Mouse (Mus musculus) adrenal gland, postnatal 14 days (tissue): ENCODE results near the gene Cdcp2. TPM values are rescaled to one million over a fixed set of nuclear protein-coding genes. Genes with fewer than 3 reads are reported as not detected.

ENCODE experiments used
- DNase-seq: peaks from one replicate; pipeline ENCODE4 v3.0.0; 2021; ENCODE audit warnings: mixed read lengths
- total RNA-seq: library from RNA; stranded (reverse); gene quantifications from 2 replicates; pipeline ENCODE4 v1.2.3, GENCODE M21; 2021

The Cdcp2 gene
- total RNA-seq, 1 experiment from 2014 or later, result not detected

DNA sequence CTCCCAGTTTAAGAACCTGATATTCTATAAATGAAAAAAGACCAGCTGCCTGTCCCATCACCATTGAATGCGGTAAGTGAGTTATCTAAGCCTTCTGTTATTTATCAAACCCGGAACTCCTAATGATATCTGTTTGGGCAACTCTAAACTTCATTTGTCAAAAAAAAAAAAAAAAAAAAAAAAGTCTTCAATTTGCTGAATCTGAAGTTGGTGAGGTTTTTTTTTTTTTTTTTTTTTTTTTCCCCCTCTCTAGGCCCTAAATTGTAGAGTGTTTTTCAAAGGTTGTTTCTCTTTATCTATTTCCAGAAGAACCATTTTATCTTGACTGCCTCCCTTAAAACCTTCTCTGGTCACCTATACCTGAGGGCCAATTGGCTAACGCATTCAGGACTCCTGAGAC, 38.2 kb downstream of the Cdcp2 start:
- DNase-seq, result no peak

DNA sequence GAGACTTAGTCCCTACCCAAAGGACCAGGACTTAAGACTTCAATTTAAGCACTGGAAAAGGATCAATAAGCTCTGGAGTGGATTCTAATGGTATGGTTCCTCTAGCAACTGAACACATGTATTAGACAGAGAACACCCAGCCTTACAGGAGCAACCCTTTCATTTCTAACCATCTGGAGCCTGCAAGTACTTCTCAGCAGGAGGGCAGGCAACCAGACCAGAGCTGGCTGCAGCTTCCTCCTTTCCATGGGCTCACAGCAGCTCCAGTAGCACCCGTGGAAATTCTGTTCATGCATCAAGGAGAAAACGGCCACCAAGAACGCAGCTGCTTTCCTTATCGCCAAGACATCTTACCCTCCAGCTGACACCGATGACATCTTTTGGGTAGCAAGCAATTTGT, 39.0 kb downstream of the Cdcp2 start:
- DNase-seq, result no peak

DNA sequence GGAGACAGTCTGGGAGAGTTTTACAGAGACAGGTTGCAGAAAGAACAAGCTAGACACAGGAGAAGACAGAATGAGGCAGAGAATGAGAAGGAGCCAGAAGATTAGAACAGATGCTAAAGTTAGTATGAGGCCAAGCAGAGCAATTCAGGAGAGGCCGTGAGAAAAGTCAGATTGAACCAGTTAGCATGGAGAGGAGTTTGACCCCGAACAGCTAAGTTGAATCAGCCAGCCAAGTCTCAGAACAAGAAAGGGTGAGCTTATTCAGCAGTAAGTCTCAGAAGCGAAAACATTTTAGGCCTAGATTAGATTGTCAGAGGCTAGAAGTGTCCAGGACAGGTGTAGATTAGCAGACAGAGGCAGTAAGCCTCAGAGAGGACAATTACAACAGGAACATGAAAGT, 39.8 kb downstream of the Cdcp2 start:
- DNase-seq, result no peak

DNA sequence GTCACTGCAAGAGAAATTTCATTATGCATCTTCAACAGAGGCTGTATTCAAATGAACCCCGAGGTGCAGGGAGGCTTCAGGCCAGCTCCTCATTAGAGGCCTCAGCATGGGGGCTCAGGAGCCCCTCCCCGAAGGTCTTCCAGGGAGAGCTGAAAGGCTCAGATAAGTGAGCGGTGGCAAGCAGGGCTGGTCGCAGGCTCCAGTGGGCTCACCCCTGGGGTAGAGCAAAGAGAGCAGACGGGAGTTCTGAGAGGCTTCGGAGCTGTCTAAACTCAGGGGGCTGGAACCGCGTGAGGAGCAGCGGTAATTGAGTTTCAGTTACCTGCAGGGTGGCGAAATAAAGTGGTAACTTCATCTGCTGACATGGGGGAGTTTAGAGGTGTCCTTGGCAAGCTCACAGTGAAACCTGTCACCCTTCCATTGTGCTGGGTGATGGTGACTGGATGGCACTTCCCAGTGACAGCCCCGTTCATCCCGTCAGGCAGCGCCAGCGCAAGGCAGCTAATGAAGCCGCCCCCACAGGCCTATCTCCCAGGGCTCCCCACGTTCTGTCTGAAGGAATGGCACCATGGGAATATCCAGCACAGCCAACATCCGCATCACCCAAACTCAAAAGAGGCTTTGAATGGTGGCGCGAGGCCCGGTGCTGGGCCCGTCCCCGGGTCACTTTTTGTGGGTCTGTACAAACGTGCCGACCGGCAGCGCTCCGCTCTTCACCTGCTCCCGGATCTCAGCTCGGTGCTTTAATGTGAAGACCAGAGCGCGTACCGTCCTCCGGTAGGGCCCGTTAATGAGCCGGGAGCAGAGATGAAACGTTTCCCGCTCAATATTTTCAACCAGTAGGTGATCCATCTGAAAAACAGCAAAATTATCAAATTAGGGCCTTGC, 42.5 kb downstream of the Cdcp2 start:
- DNase-seq, result no peak

DNA sequence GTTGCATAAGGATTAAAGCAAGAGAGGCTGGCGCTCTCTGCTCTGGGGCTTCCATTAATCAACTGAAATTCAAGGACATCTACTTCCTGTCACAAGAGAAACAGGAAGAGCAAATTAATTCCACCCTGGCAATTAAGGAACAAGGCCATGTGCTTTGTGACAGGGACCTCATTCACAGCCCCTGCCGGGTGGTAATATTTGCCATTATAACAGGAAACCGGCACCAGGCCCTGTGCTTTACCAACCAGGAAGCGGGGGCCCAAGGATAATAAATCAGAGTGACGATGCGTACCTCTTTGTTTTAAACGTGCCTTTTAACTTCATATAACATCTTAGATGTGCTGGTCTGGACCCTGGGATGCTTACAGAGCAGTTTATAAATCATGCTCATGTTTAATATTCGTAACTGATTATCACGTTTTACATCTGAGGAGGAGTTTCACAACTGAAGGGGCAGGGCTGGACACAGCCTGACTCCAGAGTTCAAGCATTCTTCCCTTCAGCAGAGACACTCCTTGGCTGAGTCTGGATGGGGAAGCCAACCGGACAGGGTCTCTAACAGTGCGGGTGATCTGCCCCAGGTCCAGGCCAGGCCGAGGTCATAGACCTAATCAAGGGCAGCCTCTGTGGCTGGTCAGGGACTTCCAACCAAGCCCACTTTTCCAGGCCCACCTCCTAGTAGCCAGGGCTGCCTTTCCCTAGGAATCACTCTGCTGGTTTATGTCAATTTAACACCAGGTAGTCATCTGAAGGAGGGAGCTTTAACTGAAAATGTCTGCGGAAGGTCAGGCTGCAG, 43.3 kb downstream of the Cdcp2 start:
- DNase-seq, result peak; percentile 42

DNA sequence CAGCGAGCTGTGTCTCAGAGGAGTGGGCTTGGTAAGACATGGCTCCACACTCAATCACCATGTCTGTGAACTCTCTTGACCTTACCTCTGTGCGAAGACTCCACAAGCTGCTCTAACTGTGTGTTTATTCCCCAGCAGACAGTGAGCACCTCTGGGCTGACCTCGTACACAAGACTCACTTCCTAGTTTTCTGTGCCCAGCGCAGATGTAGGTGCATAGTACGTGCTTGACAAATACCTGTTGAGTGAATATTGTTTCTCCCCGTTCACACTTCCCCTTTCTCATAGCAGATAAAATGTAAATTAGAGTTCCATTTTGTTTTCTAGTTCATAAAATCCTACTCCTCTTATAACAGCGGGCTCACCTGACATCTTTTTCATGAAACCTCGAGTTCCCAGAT, 46.8 kb downstream of the Cdcp2 start:
- no peak for DNase-seq

DNA sequence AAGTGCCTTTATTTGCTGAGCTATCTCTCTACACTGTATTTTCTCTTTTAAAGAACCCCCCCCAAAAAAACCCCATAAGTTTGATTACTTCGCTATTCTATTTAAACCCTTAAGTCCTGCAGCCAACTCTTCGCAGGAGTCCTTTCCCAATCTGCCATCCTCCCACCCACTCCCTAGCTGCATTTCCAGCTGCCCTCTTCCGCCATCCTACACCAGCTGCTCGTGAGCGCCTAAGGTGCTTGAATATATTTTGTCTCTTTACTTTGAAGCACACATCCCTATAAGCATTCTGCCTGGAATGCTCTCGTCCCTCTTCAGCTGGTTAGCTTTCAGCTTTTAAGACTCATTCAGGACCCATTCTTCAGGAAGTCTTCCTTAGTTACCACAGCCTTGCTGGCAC, 54.3 kb downstream of the Cdcp2 start:
- DNase-seq, result no peak

DNA sequence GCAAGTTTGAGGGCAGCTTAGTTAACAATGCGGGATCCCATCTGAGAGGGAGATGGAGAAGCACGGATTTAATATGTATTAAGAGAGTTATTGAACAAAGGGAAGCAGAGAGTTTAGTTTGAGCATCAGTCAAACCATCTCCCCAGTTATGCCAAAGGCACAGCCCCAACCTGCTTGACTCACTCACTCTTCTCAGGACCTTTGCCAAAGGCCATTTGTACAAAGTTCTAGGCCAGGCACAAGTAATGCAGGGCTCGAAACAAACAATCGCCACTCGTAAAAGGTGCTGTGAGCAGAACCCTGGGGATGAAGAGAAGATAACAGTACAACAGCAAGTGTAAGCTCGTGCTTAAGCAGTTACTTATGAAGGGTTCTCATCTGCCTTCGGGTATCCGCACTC, 55.9 kb downstream of the Cdcp2 start:
- DNase-seq, result peak; percentile 27

DNA sequence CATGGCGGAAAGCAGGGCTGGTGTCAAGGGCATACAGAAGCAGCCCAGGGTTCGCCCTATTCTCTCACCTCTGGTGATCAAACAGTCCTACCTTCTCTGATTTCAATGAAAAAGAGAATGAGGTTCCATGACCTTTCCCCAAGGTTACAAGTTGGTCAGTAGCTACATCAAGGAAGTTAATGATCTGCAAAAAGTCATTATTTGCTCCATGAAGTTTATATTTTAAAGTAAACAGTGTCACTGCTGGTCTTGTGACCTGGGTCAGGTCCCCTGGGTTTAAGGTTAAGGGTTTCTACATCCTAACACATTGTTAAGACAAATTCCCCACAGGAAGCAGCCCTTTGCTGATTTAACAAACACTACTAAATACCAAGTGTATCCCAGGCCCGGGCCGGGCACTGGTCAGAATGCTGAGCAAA, 60.3 kb downstream of the Cdcp2 start:
- no peak for DNase-seq

DNA sequence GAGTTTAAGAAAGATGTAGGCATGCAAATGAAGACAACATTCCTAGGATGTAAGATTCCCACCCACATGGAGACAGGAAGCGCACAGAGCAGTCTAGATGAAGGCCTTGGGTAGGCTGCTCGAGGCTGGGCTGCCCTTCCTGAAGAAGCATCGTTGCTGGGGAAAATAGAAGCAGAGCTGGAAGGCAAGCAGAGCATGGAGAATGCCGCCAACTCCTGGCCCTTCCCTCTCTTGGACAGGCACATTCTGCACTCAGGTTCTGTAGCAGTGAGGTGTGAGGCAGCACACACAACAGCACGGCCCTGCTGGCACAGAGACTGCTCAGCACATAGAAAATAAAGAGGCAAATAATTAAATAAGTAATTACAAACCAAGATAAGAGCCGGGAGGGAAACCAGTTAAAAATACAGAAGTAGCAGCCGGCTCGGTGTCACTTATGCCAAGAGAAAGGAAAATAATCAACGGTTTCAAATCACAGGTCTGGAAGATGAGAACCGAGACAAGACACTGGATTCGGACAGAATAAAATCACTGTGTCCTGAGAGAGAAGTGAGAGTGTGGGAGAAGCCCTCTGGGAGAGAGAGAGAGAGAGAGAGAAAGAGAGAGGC, 62.6 kb downstream of the Cdcp2 start:
- DNase-seq, result no peak

DNA sequence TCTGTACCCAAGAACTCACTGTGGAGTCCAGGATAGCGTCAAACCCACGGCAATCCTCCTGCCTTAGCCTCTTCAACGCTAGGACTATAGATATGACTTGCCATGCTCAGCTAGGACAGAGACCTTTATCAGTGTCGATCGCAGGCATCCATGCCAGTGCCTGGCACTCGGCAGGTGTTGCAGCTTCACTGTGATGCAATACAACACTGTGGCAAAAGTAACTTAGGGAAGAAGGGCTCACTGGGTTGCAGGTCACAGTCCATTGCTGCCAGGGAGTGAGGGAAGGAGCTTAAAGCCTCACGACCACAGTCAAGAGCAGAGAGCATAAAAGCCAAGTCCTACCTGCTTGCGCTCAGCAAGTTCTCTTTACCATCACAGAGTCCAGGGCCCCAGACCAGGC, 63.5 kb downstream of the Cdcp2 start:
- DNase-seq, result peak; percentile 41

Other genes starting within 250 kb of the Cdcp2 start
- 60.6 and 66.3 TPM in 2 replicates for gene Ssbp3, start 186.2 kb upstream of the Cdcp2 start, total RNA-seq
- gene Mrpl37, start 30.0 kb upstream of the Cdcp2 start, total RNA-seq, result 98.8 and 100 TPM in 2 replicates
- gene Cyb5rl, start 29.9 kb upstream of the Cdcp2 start, total RNA-seq, result 17.0 and 20.1 TPM in 2 replicates
- 261 and 291 TPM in 2 replicates for gene Tmem59, start 81.5 kb downstream of the Cdcp2 start, total RNA-seq
- gene Tceanc2, start 82.2 kb downstream of the Cdcp2 start, total RNA-seq, result 27.9 and 31.3 TPM in 2 replicates
- not detected in 2 replicates for gene Ldlrad1, start 112.3 kb downstream of the Cdcp2 start, total RNA-seq
- 28.2 and 32.3 TPM in 2 replicates for gene Lrrc42, start 156.6 kb downstream of the Cdcp2 start, total RNA-seq
- gene Hspb11, start 156.7 kb downstream of the Cdcp2 start, total RNA-seq, result 22.4 and 22.6 TPM in 2 replicates
- 0.49 and 12.0 TPM in 2 replicates for gene Dio1, start 210.3 kb downstream of the Cdcp2 start, total RNA-seq
- gene Yipf1, start 217.5 kb downstream of the Cdcp2 start, total RNA-seq, result 51.8 and 68.3 TPM in 2 replicates